Mouse (Mus musculus) MEL (cell line): ENCODE results near the gene Sox12. TPM values are rescaled to one million over a fixed set of nuclear protein-coding genes. Genes with fewer than 3 reads are reported as not detected.

Experiments
- DNase-seq: peaks from one replicate; pipeline ENCODE4 v3.0.0; 2011; ENCODE audit warnings: low read depth, low spot score
- H3K27ac ChIP-seq: 2 replicates; pipeline ENCODE4 v1.5.1; 2012; ENCODE audit warnings: low read depth, mild to moderate bottlenecking, control low read depth, low read length, moderate library complexity; ENCODE audit not compliant: control insufficient read depth
- H3K27me3 ChIP-seq, 2 experiments: fragments of 150-350 bp in 1 of 2; sonication (generic) in 1 of 2; 2 replicates each; pipeline ENCODE4 v1.6.1; 2012; ENCODE audit warnings: low read length in 2 of 2, mild to moderate bottlenecking in 2 of 2, improper control_type of control experiment in 1 of 2, moderate library complexity in 1 of 2; ENCODE audit not compliant: insufficient read depth in 2 of 2, control insufficient read depth in 1 of 2
- H3K36me3 ChIP-seq, 2 experiments: 2 replicates each; pipeline ENCODE4 v1.6.1; 2012 to 2014; ENCODE audit warnings: low read length in 2 of 2, improper control_type of control experiment in 1 of 2, inconsistent platforms in 1 of 2, mild to moderate bottlenecking in 1 of 2; ENCODE audit not compliant: insufficient read depth in 2 of 2, control insufficient read depth in 1 of 2
- H3K4me1 ChIP-seq, 2 experiments: fragments of 150-350 bp in 1 of 2; sonication (generic) in 1 of 2; 2 replicates each; pipeline ENCODE4 v1.6.1; 2012; ENCODE audit warnings: low read length in 2 of 2, improper control_type of control experiment in 1 of 2, mild to moderate bottlenecking in 1 of 2; ENCODE audit not compliant: insufficient read depth in 2 of 2, control insufficient read depth in 1 of 2
- H3K4me3 ChIP-seq, 2 experiments: fragments of 150-350 bp in 1 of 2; sonication (generic) in 1 of 2; 2 replicates each; pipeline ENCODE4 v1.5.1; 2012; ENCODE audit warnings: low read depth in 2 of 2, low read length in 2 of 2, mild to moderate bottlenecking in 2 of 2, moderate library complexity in 2 of 2, control low read depth in 1 of 2, improper control_type of control experiment in 1 of 2; ENCODE audit not compliant: control insufficient read depth in 1 of 2, insufficient read depth in 1 of 2
- H3K79me2 ChIP-seq: 2 replicates; pipeline ENCODE4 v1.6.1; 2012; ENCODE audit warnings: mild to moderate bottlenecking, low read length, moderate library complexity; ENCODE audit not compliant: control insufficient read depth, poor library complexity, insufficient read depth
- H3K9ac ChIP-seq: 2 replicates; pipeline ENCODE4 v1.6.1; 2012; ENCODE audit warnings: low read depth, mild to moderate bottlenecking, control low read depth, low read length, moderate library complexity; ENCODE audit not compliant: control insufficient read depth, poor library complexity, severe bottlenecking
- H3K9me3 ChIP-seq: fragments of 150-350 bp; sonication (generic); replicated peaks from 2 replicates; pipeline ENCODE4 v1.6.1; 2012; ENCODE audit warnings: mild to moderate bottlenecking, low read length, improper control_type of control experiment, moderate library complexity; ENCODE audit not compliant: insufficient read depth
- BHLHE40 ChIP-seq: IDR thresholded peaks from 2 replicates; pipeline ENCODE4 v1.6.1; 2012; ENCODE audit warnings: low read depth, mild to moderate bottlenecking, inconsistent platforms, low read length, improper control_type of control experiment, borderline replicate concordance
- CHD1 ChIP-seq: IDR thresholded peaks from 2 replicates; pipeline ENCODE4 v1.6.1; 2012; ENCODE audit warnings: low read depth, mild to moderate bottlenecking, inconsistent platforms, low read length, improper control_type of control experiment
- CHD2 ChIP-seq: IDR thresholded peaks from 2 replicates; pipeline ENCODE4 v1.6.1; 2011; ENCODE audit warnings: low read length, improper control_type of control experiment
- CTCF ChIP-seq, 3 experiments: IDR thresholded peaks in 2 of 3; conservative IDR thresholded peaks in 1 of 3; 2 replicates each; pipeline ENCODE4 v1.5.1; 2011 to 2012; ENCODE audit warnings: low read length in 3 of 3, low read depth in 2 of 3, mild to moderate bottlenecking in 2 of 3, improper control_type of control experiment in 1 of 3, inconsistent platforms in 1 of 3, mixed read lengths in 1 of 3, moderate library complexity in 1 of 3; ENCODE audit not compliant: control insufficient read depth in 1 of 3, insufficient read depth in 1 of 3, poor library complexity in 1 of 3, severe bottlenecking in 1 of 3
- E2F4 ChIP-seq: IDR thresholded peaks from 2 replicates; pipeline ENCODE4 v1.6.1; 2011; ENCODE audit warnings: low read depth, low read length, improper control_type of control experiment, borderline replicate concordance
- ELF1 ChIP-seq: IDR thresholded peaks from 2 replicates; pipeline ENCODE4 v1.6.1; 2014; ENCODE audit warnings: low read depth, mild to moderate bottlenecking, inconsistent platforms, low read length, improper control_type of control experiment, moderate library complexity
- EP300 ChIP-seq, 2 experiments: IDR thresholded peaks; 2 replicates each; pipeline ENCODE4 v1.6.1; 2011; ENCODE audit warnings: improper control_type of control experiment in 2 of 2, low read length in 2 of 2, low read depth in 1 of 2, mild to moderate bottlenecking in 1 of 2
- ETS1 ChIP-seq: IDR thresholded peaks from 2 replicates; pipeline ENCODE4 v1.6.1; 2012; ENCODE audit warnings: low read depth, mild to moderate bottlenecking, inconsistent platforms, low read length, improper control_type of control experiment, moderate library complexity
- GATA1 ChIP-seq: IDR thresholded peaks from 2 replicates; pipeline ENCODE4 v1.6.1; 2011; ENCODE audit warnings: low read depth, low read length, improper control_type of control experiment
- JUND ChIP-seq: IDR thresholded peaks from 2 replicates; pipeline ENCODE4 v1.6.1; 2011; ENCODE audit warnings: low read depth, mild to moderate bottlenecking, improper control_type of control experiment, low read length
- KAT2A ChIP-seq: conservative IDR thresholded peaks from 2 replicates; pipeline ENCODE4 v1.6.1; 2012; ENCODE audit warnings: low read depth, low read length, improper control_type of control experiment, inconsistent platforms
- MAFK ChIP-seq: IDR thresholded peaks from 2 replicates; pipeline ENCODE4 v1.6.1; 2011; ENCODE audit warnings: low read depth, mild to moderate bottlenecking, low read length, improper control_type of control experiment, borderline replicate concordance
- MAX ChIP-seq: IDR thresholded peaks from 2 replicates; pipeline ENCODE4 v1.6.1; 2011; ENCODE audit warnings: low read length, improper control_type of control experiment
- MAZ ChIP-seq: IDR thresholded peaks from 2 replicates; pipeline ENCODE4 v1.6.1; 2012; ENCODE audit warnings: low read depth, mild to moderate bottlenecking, inconsistent platforms, low read length, improper control_type of control experiment
- MXI1 ChIP-seq: IDR thresholded peaks from 2 replicates; pipeline ENCODE4 v1.6.1; 2011; ENCODE audit warnings: mild to moderate bottlenecking, low read depth, low read length, improper control_type of control experiment
- MYB ChIP-seq: IDR thresholded peaks from 2 replicates; pipeline ENCODE4 v1.6.1; 2011; ENCODE audit warnings: mild to moderate bottlenecking, low read depth, low read length, improper control_type of control experiment
- MYC ChIP-seq: IDR thresholded peaks from 2 replicates; pipeline ENCODE4 v1.6.1; 2011; ENCODE audit warnings: low read depth, mild to moderate bottlenecking, low read length, improper control_type of control experiment, moderate library complexity
- NELFE ChIP-seq: IDR thresholded peaks from 2 replicates; pipeline ENCODE4 v1.6.1; 2011; ENCODE audit warnings: low read depth, low read length, improper control_type of control experiment
- NRF1 ChIP-seq: IDR thresholded peaks from 2 replicates; pipeline ENCODE4 v1.6.1; 2014; ENCODE audit warnings: low read depth, mild to moderate bottlenecking, inconsistent platforms, low read length, improper control_type of control experiment, moderate library complexity; ENCODE audit not compliant: poor library complexity, insufficient read depth, severe bottlenecking
- POLR2A ChIP-seq, 2 experiments: IDR thresholded peaks; 2 replicates each; pipeline ENCODE4 v1.6.1; 2011 to 2012; ENCODE audit warnings: low read length in 2 of 2, mild to moderate bottlenecking in 2 of 2, control low read depth in 1 of 2, improper control_type of control experiment in 1 of 2, low read depth in 1 of 2, moderate library complexity in 1 of 2; ENCODE audit not compliant: control insufficient read depth in 1 of 2, insufficient read depth in 1 of 2, poor library complexity in 1 of 2
- POLR2AphosphoS2 ChIP-seq: IDR thresholded peaks from 2 replicates; pipeline ENCODE4 v1.6.1; 2011; ENCODE audit warnings: low read length, improper control_type of control experiment
- POLR2AphosphoS5 ChIP-seq: IDR thresholded peaks from 2 replicates; pipeline ENCODE4 v1.6.1; 2012; ENCODE audit warnings: low read depth, borderline replicate concordance, mild to moderate bottlenecking, inconsistent platforms, low read length, moderate library complexity, mixed read lengths
- RAD21 ChIP-seq: IDR thresholded peaks from 2 replicates; pipeline ENCODE4 v1.6.1; 2011; ENCODE audit warnings: mild to moderate bottlenecking, low read depth, low read length, improper control_type of control experiment
- RCOR1 ChIP-seq: IDR thresholded peaks from 2 replicates; pipeline ENCODE4 v1.6.1; 2012; ENCODE audit warnings: low read depth, mild to moderate bottlenecking, inconsistent platforms, low read length, improper control_type of control experiment
- SIN3A ChIP-seq: IDR thresholded peaks from 2 replicates; pipeline ENCODE4 v1.6.1; 2012; ENCODE audit warnings: low read length, improper control_type of control experiment, inconsistent platforms
- SMC3 ChIP-seq: IDR thresholded peaks from 2 replicates; pipeline ENCODE4 v1.6.1; 2011; ENCODE audit warnings: low read depth, low read length, improper control_type of control experiment
- TAL1 ChIP-seq: IDR thresholded peaks from 2 replicates; pipeline ENCODE4 v1.6.1; 2012; ENCODE audit warnings: mild to moderate bottlenecking, inconsistent platforms, low read length, moderate library complexity, mixed read lengths
- TBP ChIP-seq: IDR thresholded peaks from 2 replicates; pipeline ENCODE4 v1.8.0; 2011; ENCODE audit warnings: low read depth, low read length, improper control_type of control experiment
- TCF12 ChIP-seq: IDR thresholded peaks from 2 replicates; pipeline ENCODE4 v1.6.1; 2014; ENCODE audit warnings: low read depth, mild to moderate bottlenecking, inconsistent platforms, low read length, improper control_type of control experiment, moderate library complexity
- USF1 ChIP-seq: IDR thresholded peaks from 2 replicates; pipeline ENCODE4 v1.6.1; 2014; ENCODE audit warnings: low read depth, mild to moderate bottlenecking, inconsistent platforms, low read length, improper control_type of control experiment, moderate library complexity
- USF2 ChIP-seq, 2 experiments: IDR thresholded peaks; 2 replicates each; pipeline ENCODE4 v1.6.1; 2011 to 2012; ENCODE audit warnings: improper control_type of control experiment in 2 of 2, low read length in 2 of 2, borderline replicate concordance in 1 of 2, inconsistent platforms in 1 of 2, low read depth in 1 of 2, mild to moderate bottlenecking in 1 of 2; ENCODE audit not compliant: insufficient read depth in 1 of 2
- ZC3H11A ChIP-seq: IDR thresholded peaks from 2 replicates; pipeline ENCODE4 v1.6.1; 2012; ENCODE audit warnings: low read depth, mild to moderate bottlenecking, inconsistent platforms, low read length, improper control_type of control experiment
- ZKSCAN1 ChIP-seq: IDR thresholded peaks from 2 replicates; pipeline ENCODE4 v1.6.1; 2012; ENCODE audit warnings: low read depth, mild to moderate bottlenecking, inconsistent platforms, low read length, improper control_type of control experiment, moderate library complexity
- ZNF384 ChIP-seq: IDR thresholded peaks from 2 replicates; pipeline ENCODE4 v1.6.1; 2012; ENCODE audit warnings: low read depth, mild to moderate bottlenecking, inconsistent platforms, low read length, improper control_type of control experiment
- polyA plus RNA-seq, 2 experiments: library from polyadenylated mRNA; stranded (reverse) in 1 of 2; unstranded in 1 of 2; fragments of >175 nt in 1 of 2; fragments of >200 nt in 1 of 2; gene quantifications; 2 replicates each; pipeline versions ENCODE4 v1.2.1 to v1.2.4; 2012; ENCODE audit warnings: low replicate concordance in 2 of 2, low read depth in 1 of 2; ENCODE audit not compliant: insufficient read length in 2 of 2, insufficient read depth in 1 of 2, missing spikeins in 1 of 2
- total RNA-seq: library from RNA; depleted of rRNA; stranded (reverse); fragments of 300-350 nt; gene quantifications from 2 replicates; pipeline ENCODE4 v1.2.3, GENCODE M21; 2012

Gene Sox12
- total and polyA plus RNA-seq, 3 experiments: 1.5 to 24.7 TPM; not detected in 1

GRCm38 (mm10) chr2:152363245-152364147 lies 34.4 kb downstream of the Sox12 start:
- Histone ChIP-seq H3K9ac (peak overlapping the region; percentile 78), H3K27ac (peak overlapping the region; percentile 86)

GRCm38 (mm10) chr2:152361193-152361592 lies 36.7 kb downstream of the Sox12 start:
- no peak for DNase-seq
- no peaks in the 10 kb centered on the region for H3K36me3 ChIP-seq
- no peak overlapping the region for H3K27ac ChIP-seq
- H3K27me3 ChIP-seq: no peaks in the 10 kb centered on the region
- peaks cover 0 to 4% of the 10 kb centered on the region in 2 experiments; a peak in 3 of 4 replicates for H3K4me1 ChIP-seq
- no peak overlapping the region for H3K4me3 ChIP-seq
- no peaks in the 10 kb centered on the region for H3K79me2 ChIP-seq
- no peaks in the 10 kb centered on the region for H3K9me3 ChIP-seq
- no peak for TF ChIP-seq CTCF (IDR thresholded peaks at IDR 0.05 in 2 of 3, conservative IDR thresholded peaks at IDR 0.05 in 1 of 3; ENCODE audit: control insufficient read depth in 1 of 3, insufficient read depth in 1 of 3, low read depth in 2 of 3, low read length in 3 of 3, poor library complexity in 1 of 3, severe bottlenecking in 1 of 3)
- no peak for TF ChIP-seq CHD1
- no peak for TF ChIP-seq MAX
- TF ChIP-seq MYB: no peak
- TF ChIP-seq ETS1: no peak
- TF ChIP-seq RAD21: no peak
- TF ChIP-seq TAL1: no peak
- no peak overlapping the region for H3K9ac ChIP-seq

More at GRCm38 (mm10) chr2:152363245-152364147, 34.4 kb downstream of the Sox12 start:
- DNase-seq: peak; percentile 95
- 0 out of 2 replicates have a peak, but pooled peaks have one; percentile 26 for TF ChIP-seq MAZ
- TF ChIP-seq TBP: peak; percentile 40; the same call in 1 of the 2 replicates
- TF ChIP-seq MAFK: no peak
- TF ChIP-seq GATA1: 0 out of 2 replicates have a peak, but pooled peaks have one; percentile 19
- TF ChIP-seq ZKSCAN1: no peak
- peak; percentile 69 for TF ChIP-seq SMC3
- TF ChIP-seq MAX: peak; percentile 95
- peak; percentile 82; the same call in 1 of the 2 replicates for TF ChIP-seq CHD1
- no peak for TF ChIP-seq TAL1
- no peak for TF ChIP-seq USF2 (IDR thresholded peaks at IDR 0.05; ENCODE audit: borderline replicate concordance in 1 of 2, insufficient read depth in 1 of 2, low read depth in 1 of 2, low read length in 2 of 2)
- peak; percentile 89 to 98 (median 94) for TF ChIP-seq CTCF (IDR thresholded peaks at IDR 0.05 in 2 of 3, conservative IDR thresholded peaks at IDR 0.05 in 1 of 3; ENCODE audit: control insufficient read depth in 1 of 3, insufficient read depth in 1 of 3, low read depth in 2 of 3, low read length in 3 of 3, poor library complexity in 1 of 3, severe bottlenecking in 1 of 3)
- TF ChIP-seq JUND: peak; percentile 97
- no peak; the same call in 1 of the 2 replicates for TF ChIP-seq NRF1
- TF ChIP-seq SIN3A: peak; percentile 57
- peak; percentile 77 for TF ChIP-seq USF1
- peak; percentile 51 for TF ChIP-seq ZC3H11A
- TF ChIP-seq POLR2AphosphoS2: no peak
- 0 out of 2 replicates have a peak, but pooled peaks have one; percentile 11 for TF ChIP-seq ELF1
- no peak for TF ChIP-seq E2F4
- peak; percentile 6 to 37; a peak in 1 of 4 replicates for TF ChIP-seq EP300 (IDR thresholded peaks at IDR 0.05; ENCODE audit: low read depth in 1 of 2, low read length in 2 of 2)
- TF ChIP-seq RAD21: peak; percentile 71
- TF ChIP-seq POLR2A (IDR thresholded peaks at IDR 0.05; ENCODE audit: control insufficient read depth in 1 of 2, insufficient read depth in 1 of 2, low read depth in 1 of 2, low read length in 2 of 2, poor library complexity in 1 of 2): peak in 1 of 2 experiments; percentile 63; a peak in 2 of 4 replicates
- peak; percentile 6; the same call in 1 of the 2 replicates for TF ChIP-seq ETS1
- TF ChIP-seq POLR2AphosphoS5: no peak
- peak; percentile 92 for TF ChIP-seq BHLHE40
- TF ChIP-seq ZNF384: peak; percentile 74
- no peak for TF ChIP-seq RCOR1
- no peak for TF ChIP-seq CHD2
- TF ChIP-seq MYC: peak; percentile 96
- no peak; the same call in 1 of the 2 replicates for TF ChIP-seq KAT2A
- TF ChIP-seq NELFE: peak; percentile 25; the same call in 1 of the 2 replicates
- no peak for TF ChIP-seq MYB
- peak; percentile 83 for TF ChIP-seq MXI1
- peak; percentile 20; the same call in 1 of the 2 replicates for TF ChIP-seq TCF12
- Histone ChIP-seq H3K4me3 (peak overlapping the region; percentile 55 to 66), H3K9me3 (no peaks in the 10 kb centered on the region), H3K4me1 (peaks cover 0 to 4% of the 10 kb centered on the region in 2 experiments; a peak in 3 of 4 replicates), H3K36me3 (no peaks in the 10 kb centered on the region), H3K27me3 (no peaks in the 10 kb centered on the region), H3K79me2 (no peaks in the 10 kb centered on the region)
